In the genomic region with DNA sequence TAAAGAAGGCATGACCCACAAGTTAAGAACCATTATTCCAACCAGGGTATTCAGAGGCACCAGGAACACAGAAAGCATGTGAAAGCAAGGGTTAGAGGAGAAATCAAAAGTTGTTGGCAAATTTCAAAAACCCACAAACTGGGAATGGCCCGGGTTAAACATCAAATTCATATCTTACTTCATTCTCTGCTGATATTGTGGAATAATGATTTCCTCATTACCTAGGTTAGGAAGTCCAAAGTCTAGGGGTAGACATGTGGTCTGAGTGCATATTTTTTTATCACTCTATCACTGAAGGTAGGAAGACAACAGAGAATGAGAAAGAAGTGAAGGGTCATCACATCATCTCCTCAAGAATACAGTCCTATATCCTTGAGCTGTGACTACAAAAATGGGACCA, we compare ENCODE assay signal across 23 mouse cellular contexts. TPM values are rescaled to one million over a fixed set of nuclear protein-coding genes. Genes with fewer than 3 reads are reported as not detected.
DNase-seq lines count a peak whose midpoint lies in the region; ATAC-seq and TF ChIP-seq lines count a peak whose summit lies in the region.
"Had no signal": no experiment of that assay in that cellular context is flagged by ENCODE, and none has a peak within 500 bp of the region (broad histone marks: within the 10 kb centered on the region; RNA-seq: fewer than 3 reads in every experiment).

No protein-coding gene starts in this region.

- H3K9me3 ChIP-seq in liver, postnatal 0 days (ENCODE audit: low read length), result no peaks in the 10 kb centered on the region

- TF ChIP-seq POLR2A in liver, adult 2 months (IDR thresholded peaks at IDR 0.05; ENCODE audit: extremely low read depth, insufficient read depth, low read length), result no peak
- no peak for TF ChIP-seq POLR2A in small intestine, adult 2 months (IDR thresholded peaks at IDR 0.05; ENCODE audit: low read depth, low read length)

- no peaks in the 10 kb centered on the region for H3K27me3 ChIP-seq in liver, adult 2 months (ENCODE audit: control insufficient read depth, insufficient read depth, low read length)
- H3K27me3 ChIP-seq in liver, postnatal 0 days (ENCODE audit: insufficient read depth, low read length), result no peaks in the 10 kb centered on the region
- no peaks in the 10 kb centered on the region for H3K27me3 ChIP-seq in small intestine, adult 2 months (ENCODE audit: control insufficient read depth, insufficient read depth, low read length)
- H3K27me3 ChIP-seq: CH12.LX, Patski had no signal

- no peak for TF ChIP-seq CTCF in liver, adult 2 months (IDR thresholded peaks at IDR 0.05; ENCODE audit: low read depth, low read length)
- TF ChIP-seq CTCF in liver, postnatal 0 days (IDR thresholded peaks at IDR 0.05; ENCODE audit: low read depth), result no peak
- no peak for TF ChIP-seq CTCF in small intestine, adult 2 months (IDR thresholded peaks at IDR 0.05; ENCODE audit: extremely low read depth, insufficient read length, insufficient replicate concordance, low read depth, low read length)

- peak overlapping the region; percentile 81 for H3K27ac ChIP-seq in liver, adult 2 months (replicated peaks; ENCODE audit: insufficient read depth, low read depth, low read length)
- H3K27ac ChIP-seq in liver, postnatal 0 days (ENCODE audit: low read depth), result no peak overlapping the region
- H3K27ac ChIP-seq in small intestine, adult 2 months (ENCODE audit: insufficient read depth, low read depth, low read length), result peak overlapping the region; percentile 65; the same call in 1 of the 2 replicates

- peak; percentile 92 for DNase-seq in liver, adult 2 months (ENCODE audit: extremely low read depth, low read depth, low spot score)
- no peak for DNase-seq in liver, postnatal 0 days
- DNase-seq: adrenal gland, adult 2 months; adrenal gland, adult 8-10 months; adrenal gland, postnatal 10 days; adrenal gland, postnatal 14 days; adrenal gland, postnatal 25 days; adrenal gland, postnatal 36 days; B cell, adult 2 months; cerebellum, adult 11 months; cerebellum, adult 11-12 months; cerebellum, adult 18-20 months had no signal

- no peaks in the 10 kb centered on the region for H3K79me2 ChIP-seq in liver, adult 2 months (ENCODE audit: control insufficient read depth, insufficient read depth, low read length)

- no peak overlapping the region for H3K9ac ChIP-seq in liver, adult 2 months (ENCODE audit: low read depth, low read length)
- no peak overlapping the region for H3K9ac ChIP-seq in liver, postnatal 0 days (replicated peaks)

- TF ChIP-seq EP300 in liver, postnatal 0 days (IDR thresholded peaks at IDR 0.05; ENCODE audit: low read depth), result no peak

- peaks cover 12% of the 10 kb centered on the region for H3K4me1 ChIP-seq in liver, adult 2 months (ENCODE audit: control insufficient read depth, insufficient read depth, low read length)
- H3K4me1 ChIP-seq in liver, postnatal 0 days (ENCODE audit: insufficient read depth), result no peaks in the 10 kb centered on the region
- H3K4me1 ChIP-seq in small intestine, adult 2 months (ENCODE audit: control insufficient read depth, insufficient read depth, insufficient read length, low read length), result peaks cover 5% of the 10 kb centered on the region; the same call in 1 of the 2 replicates

- no peak for ATAC-seq in liver, postnatal 0 days
- ATAC-seq in frontal cortex, adult (ENCODE audit: low TSS enrichment), result no peak
- ATAC-seq: activated CD4-positive, CD25-positive, alpha-beta regulatory T cell, adult 4 months; CD4-positive, CD25-positive, alpha-beta regulatory T cell, adult 4 months; Patski had no signal

- 6% methylated on average over 1 of the region's 1 CpGs for WGBS in liver, adult 2 months
- WGBS in liver, postnatal 0 days (ENCODE audit: insufficient replicate concordance), result 55% methylated on average over 1 of the region's 1 CpGs
- WGBS in small intestine, adult 2 months, result 22% methylated on average over 1 of the region's 1 CpGs

- H3K4me3 ChIP-seq in liver, adult 2 months (ENCODE audit: insufficient read depth, low read depth, low read length), result no peak overlapping the region
- H3K4me3 ChIP-seq in liver, postnatal 0 days (ENCODE audit: low read depth, low read length), result no peak overlapping the region
- H3K4me3 ChIP-seq in small intestine, adult 2 months (ENCODE audit: low read depth, low read length), result no peak overlapping the region

- H3K4me2 ChIP-seq in liver, postnatal 0 days (ENCODE audit: low read depth, low read length), result no peak overlapping the region

- H3K36me3 ChIP-seq in liver, adult 2 months (ENCODE audit: control insufficient read depth, insufficient read depth, low read length), result peaks cover 8% of the 10 kb centered on the region
- H3K36me3 ChIP-seq in liver, postnatal 0 days (replicated peaks; ENCODE audit: insufficient read depth, low read length), result no peaks in the 10 kb centered on the region
- H3K36me3 ChIP-seq in small intestine, adult 2 months (ENCODE audit: control insufficient read depth, insufficient read depth, low read length), result no peaks in the 10 kb centered on the region
- H3K36me3 ChIP-seq: G1E had no signal

RNA-seq across cellular contexts. Expression of gene Cyp3a25, which starts 1.8 kb away (rescaled TPM):
- 870 and 1,067 TPM in 2 replicates for total RNA-seq in liver, adult 2 months (2014; rRNA removed)
- polyA plus RNA-seq in liver, adult 2 months (2012; rRNA removed), result 112 and 118 TPM in 2 replicates
- polyA plus RNA-seq in liver, postnatal 0 days (2015; fragmentation: Nextera tagmentation; extraction: Ambion mirVana), result 281 and 351 TPM in 2 replicates
- 5.2 and 8.3 TPM in 2 replicates for polyA plus RNA-seq in small intestine, adult 2 months (2012; rRNA removed)
- total RNA-seq: adrenal gland, postnatal 25 days; CH12.LX; ES-E14; G1E; MEL had no signal
- polyA plus RNA-seq: activated CD4-positive, CD25-positive, alpha-beta regulatory T cell, adult 4 months; adrenal gland, adult 2 months; brain, embryonic 14.5 days; C2C12; CD4-positive, CD25-positive, alpha-beta regulatory T cell, adult 4 months; G1E; Patski had no signal

Comparison
In these comparisons a context has a peak if more than half of its experiments do, and no peak if none do; other contexts are left out.
1. RNA of gene Cyp3a25, which starts 1.8 kb away (polyA plus RNA-seq): 281 to 351 TPM in liver, postnatal 0 days and 112 to 118 TPM in liver, adult 2 months; 5.2 to 8.3 TPM in small intestine, adult 2 months; every median in the first group is over 10 times any median in the second.